Mouse (Mus musculus): Measurements from ENCODE around the gene Dennd5b.

GRCm38 (mm10) chr6:149095389-149095788 is 6.1 kb downstream of the Dennd5b start:
- no peak for TF ChIP-seq POLR2A (IDR thresholded peaks at IDR 0.05; ENCODE audit: insufficient read depth, low read depth, low read length)
- peak; percentile 50 for TF ChIP-seq CTCF (IDR thresholded peaks at IDR 0.05)
- no peak for TF ChIP-seq EP300 (IDR thresholded peaks at IDR 0.05; ENCODE audit: insufficient read depth, low read depth, low read length)
